Mouse (Mus musculus) small intestine, adult 2 months (tissue): ENCODE measurements around the gene Gm5169. TPM values are rescaled to one million over a fixed set of nuclear protein-coding genes. Genes with fewer than 3 reads are reported as not detected.
"Not testable (repeated sequence)": the region's sequence is repeated elsewhere in the genome, so short reads cannot be mapped to it uniquely, and the experiment has no call there.

ENCODE experiments used
- H3K27ac ChIP-seq: fragments of 200-500 bp; 2 replicates; pipeline ENCODE4 v1.5.1; 2012; ENCODE audit warnings: low read depth, low read length, control low read depth, inconsistent platforms; ENCODE audit not compliant: insufficient read depth
- H3K27me3 ChIP-seq: fragments of 200-500 bp; 2 replicates; pipeline ENCODE4 v1.6.1; 2012; ENCODE audit warnings: mild to moderate bottlenecking, moderate library complexity, low read length, inconsistent platforms; ENCODE audit not compliant: control insufficient read depth, insufficient read depth
- H3K36me3 ChIP-seq: fragments of 200-500 bp; 2 replicates; pipeline ENCODE4 v1.6.1; 2012; ENCODE audit warnings: mild to moderate bottlenecking, low read length, control low read depth, inconsistent platforms; ENCODE audit not compliant: control insufficient read depth, insufficient read depth
- H3K4me1 ChIP-seq: fragments of 200-500 bp; 2 replicates; pipeline ENCODE4 v1.6.1; 2012; ENCODE audit warnings: low read length, inconsistent platforms, mixed read lengths; ENCODE audit not compliant: control insufficient read depth, insufficient read depth, insufficient read length
- H3K4me3 ChIP-seq: fragments of 200-500 bp; 2 replicates; pipeline ENCODE4 v1.5.1; 2012; ENCODE audit warnings: low read depth, mild to moderate bottlenecking, control low read depth, inconsistent platforms, low read length, moderate library complexity
- WGBS: fragments of 180-500 bp; shearing (Covaris S2); methylation state at CpG from one replicate; pipeline ENCODE4 v1.1.7; 2018; 5-methylcytosine and 5-hydroxymethylcytosine counted together
- polyA plus RNA-seq: library from polyadenylated mRNA; depleted of rRNA; stranded (reverse); fragments of >200 nt; gene quantifications from 2 replicates; pipeline ENCODE4 v1.2.3, GENCODE M21; 2012; rRNA removed

The Gm5169 gene
- not detected in 2 replicates for polyA plus RNA-seq

DNA sequence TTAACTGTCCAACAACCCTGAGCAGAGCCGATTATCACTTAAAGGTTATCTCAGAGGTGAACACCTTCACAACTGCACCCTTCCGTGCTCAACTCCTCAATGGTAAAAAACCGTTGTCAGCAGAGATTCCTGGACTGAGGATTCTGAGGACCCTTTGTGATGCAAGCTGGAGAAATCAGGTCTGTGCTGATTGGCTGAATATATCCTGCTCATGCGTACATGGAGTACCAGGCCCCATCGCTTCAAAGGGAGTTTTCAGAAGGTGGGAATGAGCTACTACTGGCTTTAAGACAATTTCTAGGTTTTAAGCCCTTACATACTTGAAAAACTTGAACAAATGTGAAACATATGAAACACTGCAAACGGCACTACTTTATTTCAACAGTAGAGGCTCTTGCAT, at the start of gene Gm5169:
Gm5169 (minus strand) TSS at position 101 of the 400 bp plus-strand sequence.
- not testable (repeated sequence) for H3K27ac ChIP-seq, H3K4me1 ChIP-seq, H3K36me3 ChIP-seq, H3K4me3 ChIP-seq, H3K27me3 ChIP-seq
- 95% methylated on average over 2 of the region's 6 CpGs for WGBS

DNA sequence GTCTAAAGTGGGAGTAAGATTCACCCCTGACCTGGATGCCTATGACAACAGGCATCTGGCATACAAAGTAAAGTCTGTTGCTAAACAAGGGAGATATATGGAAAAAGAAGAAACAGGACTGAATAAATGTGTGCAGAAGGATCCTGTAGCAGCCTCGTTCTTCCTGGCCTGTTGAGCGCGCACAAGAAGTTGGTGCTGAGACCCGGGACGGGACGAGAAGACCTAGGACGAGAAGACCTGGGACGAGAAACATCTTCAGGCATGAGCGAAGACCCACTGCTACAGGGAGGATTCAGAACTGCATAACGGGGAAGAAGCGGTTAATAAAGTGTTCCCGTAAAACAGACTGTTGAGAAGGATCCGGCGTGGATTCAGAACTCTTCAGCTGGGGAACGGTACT, 46.2 kb upstream of the Gm5169 start:
- WGBS, result 92% methylated on average over 15 of the region's 15 CpGs
- H3K27me3 ChIP-seq, H3K27ac ChIP-seq, H3K36me3 ChIP-seq, H3K4me1 ChIP-seq, H3K4me3 ChIP-seq: not testable (repeated sequence)
